Mouse (Mus musculus) layer of hippocampus, adult 9-11 months (tissue): ENCODE results near the gene Fscn1.
A peak's percentile ranks its signal among the peaks of the same experiment; 100 is the strongest.

Experiments
- DNase-seq: peaks from one replicate; pipeline ENCODE4 v3.0.0; 2022

The Fscn1 gene

GRCm38 (mm10) chr5:142936336-142936719 is 23.8 kb upstream of the Fscn1 start:
- DNase-seq = peak; percentile 79

DNA sequence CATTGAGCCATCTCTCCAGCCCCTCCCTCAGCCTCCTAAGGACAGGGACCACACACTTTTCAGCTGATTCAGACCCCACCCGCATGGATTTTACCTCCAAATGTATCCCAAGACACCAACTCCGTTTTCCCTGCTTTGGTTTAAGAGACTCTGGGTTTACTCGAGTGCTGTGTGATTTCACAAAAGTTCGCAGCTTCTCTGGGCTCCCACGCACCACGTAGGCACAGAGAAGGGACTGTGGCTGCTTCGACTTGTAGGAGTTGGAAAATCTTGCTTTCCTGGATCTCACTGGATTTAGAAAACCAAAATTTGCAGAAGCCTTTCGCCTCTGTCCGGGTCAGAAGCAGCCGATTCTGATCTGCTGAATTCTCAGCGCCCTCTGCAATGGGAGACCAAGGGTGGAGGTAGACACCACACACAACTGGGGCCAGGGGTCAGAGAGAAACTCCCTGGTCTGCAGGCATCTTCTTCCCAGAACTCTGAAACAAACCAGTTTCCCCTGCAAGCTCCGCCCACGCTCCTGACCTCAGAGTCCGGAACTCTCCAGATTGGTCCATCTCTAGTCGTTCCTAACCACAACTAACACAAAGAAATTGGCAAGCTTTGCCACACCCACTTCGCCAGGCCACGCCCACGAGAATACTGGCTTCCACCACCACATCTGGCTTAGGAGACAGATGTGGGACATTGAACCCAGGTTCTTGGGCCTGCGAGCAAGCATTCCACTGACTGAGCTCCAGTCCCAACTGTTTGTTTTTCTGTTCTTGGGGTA is 22.0 kb upstream of the Fscn1 start:
- DNase-seq = peak; percentile 34

- DNase-seq = no peak
Observed at GRCm38 (mm10) chr5:142940393-142940792, 19.8 kb upstream of the Fscn1 start.

DNA sequence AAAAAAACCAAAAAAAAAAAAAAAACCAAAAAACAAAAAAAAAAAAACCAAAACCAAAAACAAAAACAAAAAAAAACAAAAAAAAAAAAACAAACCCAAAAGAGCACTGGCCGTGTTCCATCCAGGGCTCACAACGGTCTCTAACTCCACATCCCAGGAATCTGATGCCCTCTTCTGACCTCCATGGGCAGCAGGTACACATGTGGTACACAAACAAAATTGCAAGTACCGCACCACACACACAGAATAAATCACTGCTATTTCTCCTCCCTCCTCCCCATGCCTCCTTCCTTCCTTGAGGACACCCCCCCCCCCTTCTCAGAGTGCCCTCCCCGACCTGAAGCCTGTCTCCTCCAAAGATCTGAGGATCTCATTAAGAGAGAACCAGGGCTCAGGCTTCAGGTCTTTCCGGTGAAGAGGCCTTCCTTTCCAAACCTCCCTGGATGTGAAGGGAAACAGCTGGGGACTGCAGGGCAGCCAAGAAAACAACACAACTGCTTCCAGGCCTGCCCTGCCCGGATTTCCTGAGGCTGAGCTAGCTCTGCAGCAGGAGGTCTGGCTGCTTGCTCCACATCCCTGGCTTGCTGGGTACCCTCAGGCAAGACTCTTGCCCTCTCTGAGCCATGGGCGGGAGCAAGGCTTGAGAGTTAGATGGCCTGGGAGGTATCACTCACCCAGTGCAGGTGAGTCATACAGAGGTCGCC is 15.0 kb upstream of the Fscn1 start:
- DNase-seq = no peak

GRCm38 (mm10) chr5:142947460-142947859 is 12.7 kb upstream of the Fscn1 start:
- DNase-seq = no peak

DNA sequence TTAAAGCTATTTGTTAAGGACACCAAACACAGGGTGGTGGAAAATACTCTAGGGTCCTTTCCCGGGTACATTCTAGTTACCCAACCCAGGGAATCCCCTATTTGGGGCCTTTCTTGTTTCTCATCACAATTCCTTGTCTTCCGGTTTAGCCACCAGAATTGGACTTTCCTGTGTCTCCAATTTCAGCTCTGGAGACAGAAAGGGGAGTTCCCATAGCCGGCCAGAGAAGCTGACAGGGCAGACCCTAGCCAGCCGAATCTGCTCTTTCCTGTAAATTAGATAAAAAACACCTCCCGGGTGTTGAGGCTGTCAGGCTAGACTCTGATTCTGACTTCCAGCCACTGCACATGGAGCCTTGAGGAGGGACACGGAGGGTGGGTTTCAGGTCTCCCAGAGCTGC is 10.6 kb upstream of the Fscn1 start:
- no peak for DNase-seq

GRCm38 (mm10) chr5:142950405-142950804 is 9.7 kb upstream of the Fscn1 start:
- no peak for DNase-seq

DNA sequence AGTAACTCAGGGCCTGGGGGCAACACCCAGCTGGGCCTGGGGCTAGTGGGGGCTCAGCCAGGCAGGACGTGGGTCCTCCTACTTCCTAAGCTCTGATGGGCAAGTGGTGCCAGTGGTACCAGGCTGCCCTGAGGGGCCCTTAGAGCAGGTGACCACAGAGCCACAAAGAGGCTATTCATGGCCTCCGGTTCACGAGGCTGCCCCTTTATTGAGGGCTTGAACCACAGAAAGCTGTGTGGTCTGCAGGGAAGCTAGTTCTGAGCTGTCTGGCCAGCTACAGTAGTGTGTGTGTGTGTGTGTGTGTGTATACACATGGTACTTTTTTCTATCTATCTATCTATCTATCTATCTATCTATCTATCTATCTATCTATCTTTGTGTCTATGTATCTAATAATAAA is 6.5 kb upstream of the Fscn1 start:
- DNase-seq = no peak

GRCm38 (mm10) chr5:142956956-142957703 is 3.0 kb upstream of the Fscn1 start:
- DNase-seq = no peak

GRCm38 (mm10) chr5:142958464-142958863 is 1.7 kb upstream of the Fscn1 start:
- no peak for DNase-seq

DNA sequence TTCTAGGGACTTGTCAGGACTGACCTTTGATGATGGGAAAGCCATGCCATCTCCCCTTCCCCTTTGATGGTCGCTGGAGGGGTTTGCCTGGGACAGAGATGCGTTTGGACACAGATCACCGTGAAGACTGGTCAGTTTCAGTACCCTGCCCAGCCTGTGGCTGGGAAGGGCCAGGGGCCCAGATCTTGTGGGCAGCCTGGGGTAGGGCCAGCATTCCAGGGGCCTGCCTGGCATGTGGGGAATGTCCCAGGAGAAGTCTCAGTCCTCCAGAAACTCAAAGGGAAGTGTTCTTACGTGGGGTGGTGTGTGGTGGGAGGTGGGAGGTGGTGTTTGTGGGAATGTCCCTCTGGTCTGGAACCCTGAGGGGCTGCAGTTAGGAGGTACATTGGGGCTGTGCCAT is 987 bp upstream of the Fscn1 start:
- DNase-seq = no peak

GRCm38 (mm10) chr5:142960775-142961271 is 680 bp downstream of the Fscn1 start:
- no peak for DNase-seq

- DNase-seq = no peak
Observed at GRCm38 (mm10) chr5:142961398-142961880, 1.3 kb downstream of the Fscn1 start.

- no peak for DNase-seq
Observed at GRCm38 (mm10) chr5:142961881-142962443, 1.8 kb downstream of the Fscn1 start.

DNA sequence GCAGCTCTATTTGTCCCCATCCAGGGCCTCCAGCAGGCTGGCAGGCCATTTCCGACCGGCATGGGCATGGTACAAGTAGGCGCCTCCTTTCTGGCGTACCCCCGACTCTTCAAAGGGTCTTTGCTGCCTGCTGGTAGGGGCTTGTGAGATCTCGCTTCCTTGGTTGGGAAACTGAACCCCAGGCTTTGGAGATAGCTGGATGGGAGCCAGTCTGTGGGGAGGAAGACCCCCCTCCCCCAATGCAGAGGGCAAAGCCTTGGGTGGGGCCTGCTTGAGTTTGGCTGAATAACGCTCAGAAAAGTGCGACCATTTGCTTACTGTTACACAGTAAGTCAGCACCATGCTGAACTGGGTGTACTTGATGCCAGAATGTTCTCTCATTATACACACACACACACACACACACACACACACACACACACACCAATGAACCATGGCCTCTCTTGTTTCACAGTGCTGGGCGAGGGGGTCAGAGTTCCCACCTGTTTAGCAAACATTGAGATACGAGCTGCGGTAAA is 2.4 kb downstream of the Fscn1 start:
- DNase-seq = no peak

DNA sequence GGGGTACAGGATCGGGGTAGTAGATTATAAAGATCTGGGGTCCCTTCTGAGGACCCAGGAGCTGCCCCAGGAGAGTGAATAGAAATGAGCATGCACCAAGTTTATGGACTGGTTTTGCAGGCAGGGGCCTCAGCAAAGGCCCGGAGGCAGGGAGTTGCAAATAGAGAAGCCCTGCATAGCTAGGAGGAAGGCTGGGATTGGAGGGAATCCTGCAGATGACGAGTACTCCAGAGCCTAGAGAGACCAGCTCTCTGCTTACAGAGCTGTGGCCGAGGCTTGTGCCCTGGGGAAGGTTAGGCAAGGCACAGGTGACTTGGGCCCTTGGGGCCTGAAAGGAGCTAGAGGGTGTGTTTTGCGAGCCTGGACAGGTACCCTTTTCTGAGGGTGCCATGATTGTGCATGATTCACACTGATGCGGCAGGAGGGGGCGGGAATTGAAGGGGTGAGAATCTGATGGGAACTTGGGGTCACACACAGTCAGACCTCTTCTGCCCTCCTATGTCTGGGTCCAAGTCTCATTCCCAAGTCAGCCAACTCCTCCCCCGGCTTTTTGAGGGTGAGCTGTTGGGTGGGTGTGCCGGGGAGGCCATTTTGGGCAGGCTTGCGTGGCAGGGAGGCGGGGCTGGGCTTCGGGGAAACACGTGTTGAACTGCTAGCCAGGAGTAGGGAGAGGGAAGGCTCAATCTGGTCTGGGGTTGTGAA is 3.0 kb downstream of the Fscn1 start:
- DNase-seq = peak; percentile 67

DNA sequence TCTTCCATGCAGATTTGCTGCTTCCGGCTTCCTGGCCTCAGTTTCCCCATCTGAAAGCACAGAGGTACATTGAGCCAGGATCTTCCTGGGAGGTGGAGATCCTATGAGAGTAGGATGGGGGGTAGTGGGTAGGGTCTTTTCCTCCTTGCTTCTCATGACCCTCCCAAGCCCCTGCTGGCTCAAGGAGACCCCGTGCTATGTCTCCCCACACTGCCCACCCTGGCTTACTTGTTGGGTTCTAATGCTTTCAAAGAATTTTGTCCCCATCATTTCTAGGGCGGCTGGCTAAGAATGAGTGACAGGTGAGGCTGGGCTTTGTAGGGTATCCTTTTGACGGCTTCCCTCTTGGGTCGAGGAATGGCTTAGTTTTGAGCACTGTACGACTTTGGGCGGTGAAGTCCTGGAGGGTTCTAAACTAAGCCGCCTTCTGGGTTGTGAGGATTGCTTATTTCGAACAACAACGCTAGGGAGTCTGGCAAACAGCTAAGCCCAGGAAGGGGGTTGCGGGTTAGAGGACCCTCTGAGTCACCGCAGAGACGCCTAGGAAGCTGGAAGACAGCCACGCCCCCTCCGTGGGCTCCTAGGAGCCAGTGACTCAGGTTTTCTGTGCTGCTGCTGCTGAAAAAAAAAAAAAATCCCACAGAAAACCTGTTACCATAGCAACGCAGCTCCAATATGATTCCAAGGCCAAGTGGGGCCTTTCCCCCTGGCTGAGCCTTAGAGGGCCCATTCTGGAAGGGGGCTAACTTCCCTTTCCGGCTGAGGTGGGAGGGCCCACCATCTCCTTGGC is 3.8 kb downstream of the Fscn1 start:
- peak; percentile 76 for DNase-seq

GRCm38 (mm10) chr5:142964650-142965049 is 4.5 kb downstream of the Fscn1 start:
- no peak for DNase-seq

GRCm38 (mm10) chr5:142968411-142968810 is 8.3 kb downstream of the Fscn1 start:
- DNase-seq = peak; percentile 86

DNA sequence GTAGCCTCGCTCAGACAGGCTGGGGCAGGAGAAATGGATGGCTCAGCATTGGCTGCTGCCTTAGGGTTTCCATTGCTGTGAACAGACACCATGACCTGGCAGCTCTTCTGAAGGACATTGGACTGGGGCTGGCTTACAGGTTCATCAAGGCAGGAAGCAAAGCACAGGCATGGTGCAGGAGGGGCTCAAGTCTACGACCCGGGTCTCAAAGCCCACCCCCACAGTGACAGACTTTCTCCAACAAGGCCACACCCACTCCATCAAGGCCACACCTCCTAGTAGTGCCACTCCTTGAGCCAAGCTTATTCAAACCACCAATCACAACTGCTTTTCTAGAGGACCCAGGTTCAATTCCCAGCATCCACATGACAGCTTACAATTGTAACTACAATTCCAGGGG is 13.8 kb downstream of the Fscn1 start:
- no peak for DNase-seq

- peak; percentile 90 for DNase-seq
Observed at GRCm38 (mm10) chr5:142974598-142975121, 14.5 kb downstream of the Fscn1 start.
